Mouse (Mus musculus) thymus, postnatal 10 days (tissue): Measurements from ENCODE around the gene Rnf123.

ENCODE experiments used
- DNase-seq, 2 experiments: peaks; one replicate each; pipeline ENCODE4 v3.0.0; 2021; ENCODE audit warnings: low spot score in 2 of 2

Gene Rnf123

GRCm38 (mm10) chr9:108062142-108062541, 21.0 kb downstream of the Rnf123 start:
- DNase-seq, result no peak

DNA sequence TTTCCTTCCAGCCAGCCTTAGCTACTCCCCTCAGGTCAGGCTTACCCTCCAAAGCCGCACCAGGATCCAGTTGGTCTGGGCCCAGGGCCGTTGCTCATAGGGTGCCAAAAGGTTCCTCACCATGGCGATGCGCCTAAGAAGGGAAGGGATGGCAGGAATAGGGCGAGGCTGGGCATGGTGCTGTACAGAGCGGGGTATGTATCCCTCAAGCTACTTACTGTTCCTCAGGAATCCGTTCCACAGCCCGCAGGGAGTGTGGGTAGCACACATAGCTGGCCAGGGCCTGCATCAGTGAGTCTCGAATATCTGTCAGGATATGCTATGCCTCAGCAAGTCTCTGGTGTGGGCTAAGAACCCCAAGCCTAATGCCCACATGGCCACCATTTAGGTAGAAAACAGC, 24.9 kb downstream of the Rnf123 start:
- DNase-seq, result no peak

GRCm38 (mm10) chr9:108057262-108057562, 25.9 kb downstream of the Rnf123 start:
- DNase-seq, result no peak

DNA sequence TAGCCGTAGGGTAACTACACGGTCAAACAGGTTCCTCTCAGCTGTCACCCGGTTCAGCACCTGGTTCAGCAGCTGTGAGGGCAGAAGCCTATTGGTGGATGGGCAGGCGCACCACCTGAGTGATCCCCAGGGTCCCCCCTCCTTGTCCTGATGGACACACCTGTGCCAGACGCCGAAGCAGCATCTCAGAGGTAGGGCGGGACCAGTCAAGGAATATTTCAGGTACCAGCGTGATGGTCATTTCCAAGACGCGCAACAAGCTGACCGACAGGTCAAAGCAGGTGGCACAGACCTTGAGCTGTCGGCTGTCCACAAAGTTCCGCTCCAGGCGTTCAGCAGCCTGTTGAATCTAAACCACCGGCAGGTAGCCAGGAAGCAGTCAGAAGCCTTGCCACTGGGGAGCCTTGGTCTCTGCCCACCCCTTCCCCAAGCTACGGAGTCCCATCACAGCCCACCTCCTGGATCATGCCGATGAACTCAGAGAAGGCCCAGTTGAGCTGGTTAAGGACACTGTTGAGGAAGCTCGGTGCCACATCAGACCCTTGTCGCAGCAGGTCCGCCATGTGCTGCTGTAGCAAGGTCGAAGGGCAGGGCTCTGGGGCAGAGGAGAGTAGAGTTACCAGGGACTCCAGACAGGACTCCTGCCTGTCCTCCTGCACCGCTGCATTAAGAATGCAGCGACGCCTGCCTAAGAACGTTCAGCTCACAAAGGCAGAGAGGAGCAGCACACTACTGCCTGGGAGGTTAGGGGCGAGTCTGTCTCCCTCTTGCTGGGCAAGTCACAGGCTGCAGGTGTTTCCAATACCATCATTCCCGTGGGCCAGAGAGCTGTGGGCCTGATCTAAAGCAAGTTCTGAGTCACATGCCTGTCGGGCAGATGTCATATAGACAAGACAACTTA, 26.5 kb downstream of the Rnf123 start:
- DNase-seq, result no peak

DNA sequence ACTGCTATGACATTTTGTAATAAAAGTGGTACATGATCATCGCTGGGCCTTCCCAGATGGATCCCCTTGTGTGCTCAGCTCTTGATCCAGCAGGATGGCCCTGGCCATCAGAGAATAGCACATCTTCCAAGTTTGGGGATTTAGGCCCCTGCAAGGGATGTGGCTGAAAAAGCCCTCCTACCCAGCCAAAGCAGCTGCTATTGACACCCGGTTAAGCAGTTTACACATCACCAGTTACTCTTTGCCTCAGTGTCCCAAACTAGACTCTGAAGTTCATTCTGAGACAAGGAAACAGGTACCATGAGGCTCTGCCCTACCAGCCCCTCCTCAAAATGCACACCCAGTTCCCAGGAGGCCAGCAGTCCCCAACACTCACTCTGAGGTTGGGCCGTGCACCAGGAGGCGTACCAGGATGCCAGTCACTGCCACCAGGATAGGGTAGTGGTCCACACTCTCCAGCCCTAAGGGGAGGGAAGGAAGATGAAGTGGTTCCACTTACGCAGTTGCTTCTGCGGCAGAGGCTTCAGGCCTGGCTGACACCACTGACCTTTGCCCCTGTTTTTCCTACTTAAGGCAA, 27.4 kb downstream of the Rnf123 start:
- DNase-seq, result no peak

GRCm38 (mm10) chr9:108055061-108055460, 28.1 kb downstream of the Rnf123 start:
- no peak for DNase-seq

- DNase-seq, result no peak
Measured at GRCm38 (mm10) chr9:108054331-108055040, 28.7 kb downstream of the Rnf123 start.

- no peak for DNase-seq
Measured at GRCm38 (mm10) chr9:108053665-108054225, 29.4 kb downstream of the Rnf123 start.

DNA sequence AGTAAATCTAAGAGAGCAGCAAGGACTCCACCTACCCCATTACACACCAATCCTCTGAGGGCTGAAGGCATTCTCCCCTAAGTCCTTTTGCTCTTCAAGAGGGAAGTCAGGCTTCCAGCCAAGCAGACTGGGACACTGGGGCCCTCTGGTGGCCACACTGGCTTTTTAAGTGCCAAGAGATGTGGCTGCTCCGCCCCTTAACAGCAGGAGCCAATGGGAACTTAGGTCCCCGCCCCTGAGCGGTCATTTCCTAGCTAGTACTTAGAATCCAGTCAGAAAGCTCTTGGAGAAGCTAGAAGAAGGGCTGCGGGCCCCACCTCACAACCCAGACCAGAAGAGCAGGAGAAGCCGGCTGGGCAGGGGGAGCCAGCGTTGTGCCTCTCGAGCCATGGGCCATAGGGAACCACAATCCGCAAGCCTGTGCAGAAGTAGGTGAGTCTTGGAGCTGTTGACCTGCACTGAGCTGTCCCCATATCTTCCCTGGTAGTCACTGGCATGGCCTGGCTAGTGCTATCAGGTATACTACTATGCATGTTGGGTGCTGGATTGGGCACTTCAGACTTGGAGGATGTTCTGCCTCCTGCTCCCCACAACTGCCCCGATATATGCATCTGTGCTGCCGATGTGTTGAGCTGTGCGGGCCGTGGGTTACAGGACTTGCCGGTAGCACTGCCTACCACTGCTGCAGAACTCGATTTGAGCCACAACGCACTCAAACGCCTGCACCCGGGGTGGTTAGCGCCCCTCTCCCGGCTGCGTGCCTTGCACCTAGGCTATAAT, 30.1 kb downstream of the Rnf123 start, which contains the start of gene Amigo3:
Gene Amigo3, plus strand, starts transcription at position 275 of the 780 bp plus-strand sequence.
- DNase-seq, result peak; percentile 91 to 96

- DNase-seq, result no peak
Measured at GRCm38 (mm10) chr9:108052411-108052810, 30.7 kb downstream of the Rnf123 start.

DNA sequence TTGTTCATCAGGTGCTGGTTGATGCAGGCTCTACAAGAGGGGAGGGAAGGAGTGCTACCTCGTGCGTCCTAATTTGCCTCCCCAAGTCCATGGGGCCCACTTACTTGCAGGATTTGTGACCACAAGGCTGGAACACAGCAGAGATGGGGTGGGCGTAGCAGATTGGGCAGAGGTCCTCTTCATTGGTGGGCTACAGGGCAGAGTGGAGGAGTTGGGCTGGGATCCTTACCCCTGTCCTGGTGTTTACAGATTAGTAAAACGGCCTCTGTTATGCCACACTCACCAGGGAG, 31.3 kb downstream of the Rnf123 start:
- DNase-seq, result no peak

DNA sequence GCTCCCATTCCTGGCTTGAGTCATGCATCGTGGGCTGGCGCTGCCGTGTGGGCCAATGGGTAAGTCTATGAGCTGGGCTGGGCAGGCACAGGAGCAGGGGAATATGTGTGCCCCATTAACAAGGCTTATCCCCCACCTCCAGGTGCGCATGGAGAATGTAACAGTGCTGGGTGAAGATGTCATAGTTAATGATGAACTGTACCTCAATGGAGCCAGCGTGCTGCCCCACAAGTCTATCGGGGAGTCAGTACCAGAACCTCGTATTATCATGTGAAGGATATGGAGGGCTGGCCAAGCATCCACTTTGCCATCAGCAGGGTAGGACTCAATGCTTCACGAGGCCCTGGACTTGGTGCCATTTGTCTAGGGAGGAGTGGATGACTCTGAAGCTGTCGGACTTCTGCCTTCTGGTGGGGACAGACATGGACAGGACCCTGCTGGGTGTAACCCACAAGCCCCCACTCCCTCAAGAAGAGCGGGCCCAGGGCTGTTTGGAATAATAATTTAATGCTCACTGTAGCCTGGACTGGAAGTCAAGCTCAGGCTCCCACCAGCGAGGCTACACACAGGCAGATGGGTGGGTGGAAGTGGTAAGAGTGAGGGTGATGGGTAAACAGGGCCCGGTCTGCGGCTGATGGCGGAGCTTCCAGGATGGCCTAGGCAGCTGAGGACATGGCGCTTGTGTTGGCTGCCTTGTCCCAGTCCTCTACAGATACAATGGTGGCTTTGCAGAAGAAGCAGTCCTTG, 31.8 kb downstream of the Rnf123 start:
- no peak for DNase-seq

GRCm38 (mm10) chr9:108049561-108050251, 33.4 kb downstream of the Rnf123 start:
- no peak for DNase-seq

DNA sequence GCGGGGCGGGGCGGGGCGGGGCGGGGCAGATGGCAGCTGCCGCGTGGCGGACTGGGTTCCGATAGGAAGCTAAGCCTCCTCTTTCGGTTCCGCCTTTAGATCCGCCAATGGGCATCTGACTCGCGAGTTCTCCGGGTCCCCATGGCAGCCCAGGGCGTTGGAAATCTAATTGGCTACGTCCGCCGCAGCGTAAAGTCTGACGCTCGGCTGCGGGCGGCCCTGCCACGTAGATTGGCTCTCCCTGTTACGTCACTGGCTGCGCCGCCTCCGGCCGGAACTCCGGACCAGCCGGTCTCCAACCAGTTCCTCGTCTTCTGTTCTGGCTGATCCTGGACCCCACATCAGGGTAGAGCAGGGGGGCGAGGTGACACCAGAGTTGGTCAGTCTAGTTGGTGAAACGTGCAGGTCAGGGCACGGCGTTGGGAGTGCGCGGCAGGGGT, 34.1 kb downstream of the Rnf123 start, which contains the start of gene Gmppb:
Gene Gmppb, plus strand, starts transcription at position 227 of the 440 bp plus-strand sequence.
- DNase-seq, result peak; percentile 87 to 89

DNA sequence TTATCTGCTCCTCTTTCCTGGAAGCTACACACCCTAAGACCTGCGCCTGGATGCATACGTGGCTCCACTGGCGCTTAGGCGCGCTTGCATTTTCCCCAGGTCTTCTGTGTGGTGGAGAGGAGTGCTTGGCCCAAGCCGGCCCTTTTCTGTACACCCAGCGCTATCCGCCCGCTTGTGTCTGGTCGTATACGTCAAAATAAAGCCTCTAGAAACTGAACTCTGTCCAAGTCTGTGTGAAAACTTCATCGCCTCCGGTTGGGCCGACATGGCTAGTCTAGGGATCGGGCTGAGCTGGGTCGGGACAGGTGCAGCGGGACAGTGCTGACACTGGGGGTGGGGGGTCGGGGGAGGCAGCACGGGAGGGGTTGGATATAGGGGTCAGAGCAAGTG, 34.6 kb downstream of the Rnf123 start:
- DNase-seq, result no peak

GRCm38 (mm10) chr9:108047601-108048565, 35.3 kb downstream of the Rnf123 start:
- DNase-seq, result no peak

DNA sequence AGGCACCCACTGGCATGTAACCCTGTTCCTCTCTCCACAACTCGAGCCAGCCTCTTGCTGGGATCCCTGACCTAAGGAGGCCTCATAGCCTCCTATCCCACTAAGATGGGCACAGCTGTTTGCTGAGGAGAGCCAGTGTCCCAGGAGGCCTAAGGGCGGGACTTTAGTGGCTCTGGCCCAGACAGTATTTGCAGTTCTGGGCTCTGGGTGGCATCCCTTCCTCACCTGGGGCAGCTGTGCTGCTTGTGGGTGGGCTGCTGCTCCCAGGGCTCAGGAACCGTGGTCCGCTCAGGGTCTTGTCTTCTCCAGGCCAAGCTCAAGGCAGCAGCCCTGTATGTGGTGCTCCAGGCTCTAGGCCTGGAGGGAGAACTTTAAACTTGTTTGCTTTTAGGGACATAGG, 36.6 kb downstream of the Rnf123 start:
- DNase-seq, result no peak

GRCm38 (mm10) chr9:108044751-108045492, 38.2 kb downstream of the Rnf123 start:
- DNase-seq, result no peak
